In genomic region chr7:30954971-30955520, GRCm38 (mm10) we compare ENCODE assay signal across 9 mouse cellular contexts. TPM values are rescaled to one million over a fixed set of nuclear protein-coding genes. Genes with fewer than 3 reads are reported as not detected.
DNase-seq lines count a peak whose midpoint lies in the region; ATAC-seq lines count a peak whose summit lies in the region.
"Had no signal": no experiment of that assay in that cellular context is flagged by ENCODE, and none has a peak within 500 bp of the region (broad histone marks: within the 10 kb centered on the region; RNA-seq: fewer than 3 reads in every experiment).

No protein-coding gene starts in this region.

- H3K4me3 ChIP-seq in kidney, embryonic 14.5 days (ENCODE audit: low read length), result peak overlapping the region; percentile 82; the same call in 1 of the 2 replicates
- peak overlapping the region; percentile 95 for H3K4me3 ChIP-seq in embryonic facial prominence, embryonic 10.5 days
- H3K4me3 ChIP-seq in hindbrain, embryonic 13.5 days, result peak overlapping the region; percentile 93
- H3K4me3 ChIP-seq in midbrain, embryonic 12.5 days, result peak overlapping the region; percentile 98

- intact Hi-C loops in left cerebral cortex, postnatal 4 days (cut with DNase I), result no loop called here

- no peak for DNase-seq in kidney, postnatal 25 days
- DNase-seq in embryonic facial prominence, embryonic 10.5 days (ENCODE audit: low spot score), result no peak
- no peak for DNase-seq in left cerebral cortex, postnatal 4 days
- no peak for DNase-seq in B cell, adult 2 months
- no peak for DNase-seq in cerebellum, postnatal 36 days

- H3K36me3 ChIP-seq in kidney, embryonic 14.5 days (ENCODE audit: control insufficient read depth, insufficient read depth, low read length), result peaks cover 60% of the 10 kb centered on the region
- peaks cover 73% of the 10 kb centered on the region for H3K36me3 ChIP-seq in embryonic facial prominence, embryonic 10.5 days (replicated peaks)
- H3K36me3 ChIP-seq in hindbrain, embryonic 13.5 days, result peaks cover 50% of the 10 kb centered on the region
- peaks cover 64% of the 10 kb centered on the region for H3K36me3 ChIP-seq in midbrain, embryonic 12.5 days

- 75% methylated on average over 12 of the region's 12 CpGs for WGBS in kidney, embryonic 14.5 days
- 91% methylated on average over 12 of the region's 12 CpGs for WGBS in embryonic facial prominence, embryonic 10.5 days
- 89% methylated on average over 12 of the region's 12 CpGs for WGBS in hindbrain, embryonic 13.5 days
- WGBS in midbrain, embryonic 12.5 days, result 90% methylated on average over 12 of the region's 12 CpGs

- no peak overlapping the region for H3K27ac ChIP-seq in kidney, embryonic 14.5 days (ENCODE audit: low read depth, low read length)
- H3K27ac ChIP-seq in embryonic facial prominence, embryonic 10.5 days (replicated peaks), result no peak overlapping the region
- H3K27ac ChIP-seq in hindbrain, embryonic 13.5 days, result peak overlapping the region; percentile 13; the same call in 1 of the 2 replicates
- H3K27ac ChIP-seq in midbrain, embryonic 12.5 days (replicated peaks), result peak overlapping the region; percentile 98; the same call in 1 of the 2 replicates

- no peaks in the 10 kb centered on the region for H3K9me3 ChIP-seq in kidney, embryonic 14.5 days (ENCODE audit: control insufficient read depth, low read length)
- H3K9me3 ChIP-seq in embryonic facial prominence, embryonic 10.5 days, result no peaks in the 10 kb centered on the region
- no peaks in the 10 kb centered on the region for H3K9me3 ChIP-seq in hindbrain, embryonic 13.5 days
- H3K9me3 ChIP-seq in midbrain, embryonic 12.5 days, result no peaks in the 10 kb centered on the region

- peak overlapping the region; percentile 28; the same call in 1 of the 2 replicates for H3K9ac ChIP-seq in kidney, embryonic 14.5 days (ENCODE audit: low read depth, low read length)
- peak overlapping the region; percentile 99 for H3K9ac ChIP-seq in hindbrain, embryonic 13.5 days
- H3K9ac ChIP-seq in midbrain, embryonic 12.5 days (replicated peaks), result peak overlapping the region; percentile 100; the same call in 1 of the 2 replicates

- peak overlapping the region; percentile 87 for H3K4me2 ChIP-seq in kidney, embryonic 14.5 days (replicated peaks; ENCODE audit: low read depth, low read length)
- peak overlapping the region; percentile 84 for H3K4me2 ChIP-seq in hindbrain, embryonic 13.5 days
- peak overlapping the region; percentile 62 for H3K4me2 ChIP-seq in midbrain, embryonic 12.5 days (replicated peaks)

- H3K27me3 ChIP-seq in kidney, embryonic 14.5 days (ENCODE audit: control insufficient read depth, insufficient read depth, low read length), result no peaks in the 10 kb centered on the region
- H3K27me3 ChIP-seq in embryonic facial prominence, embryonic 10.5 days (replicated peaks; ENCODE audit: low read depth, poor library complexity, severe bottlenecking), result no peaks in the 10 kb centered on the region
- H3K27me3 ChIP-seq in hindbrain, embryonic 13.5 days, result no peaks in the 10 kb centered on the region
- no peaks in the 10 kb centered on the region for H3K27me3 ChIP-seq in midbrain, embryonic 12.5 days

- ATAC-seq in kidney, embryonic 14.5 days (ENCODE audit: low FRiP score, low TSS enrichment), result no peak
- no peak for ATAC-seq in hindbrain, embryonic 13.5 days (ENCODE audit: low FRiP score)
- ATAC-seq in midbrain, embryonic 12.5 days (ENCODE audit: low FRiP score, low read depth), result no peak

- peaks cover 11% of the 10 kb centered on the region; the same call in 1 of the 2 replicates for H3K4me1 ChIP-seq in kidney, embryonic 14.5 days (ENCODE audit: control insufficient read depth, insufficient read depth, low read length)
- peaks cover 21% of the 10 kb centered on the region for H3K4me1 ChIP-seq in embryonic facial prominence, embryonic 10.5 days
- peaks cover 40% of the 10 kb centered on the region for H3K4me1 ChIP-seq in hindbrain, embryonic 13.5 days (replicated peaks)
- peaks cover 21% of the 10 kb centered on the region for H3K4me1 ChIP-seq in midbrain, embryonic 12.5 days

RNA-seq across cellular contexts. Expression of gene Usf2, which starts 1.6 kb away (rescaled TPM):
- 21.1 and 29.2 TPM in 2 replicates for polyA plus RNA-seq in kidney, embryonic 14.5 days (2014; fragmentation: Nextera tagmentation; extraction: Ambion mirVana)
- polyA plus RNA-seq in embryonic facial prominence, embryonic 10.5 days (2016; fragmentation: Nextera tagmentation; extraction: Ambion mirVana), result 25.1 and 29.6 TPM in 2 replicates
- polyA plus RNA-seq in hindbrain, embryonic 13.5 days (2015; fragmentation: Nextera tagmentation; extraction: Ambion mirVana), result 25.9 and 26.0 TPM in 2 replicates
- polyA plus RNA-seq in midbrain, embryonic 12.5 days (2016; fragmentation: Nextera tagmentation; extraction: Ambion mirVana), result 28.9 and 30.6 TPM in 2 replicates
- 100 to 1,000 TPM in 1 of 2 experiments, 10 to 100 TPM in 1; 92.8 to 105 TPM for total RNA-seq in left cerebral cortex, postnatal 4 days (2021)

RNA-seq across cellular contexts. Expression of gene Hamp, which starts 11.2 kb away (rescaled TPM):
- not detected in 2 replicates for polyA plus RNA-seq in kidney, embryonic 14.5 days (2014; fragmentation: Nextera tagmentation; extraction: Ambion mirVana)
- polyA plus RNA-seq in embryonic facial prominence, embryonic 10.5 days (2016; fragmentation: Nextera tagmentation; extraction: Ambion mirVana), result not detected in 2 replicates
- not detected in 2 replicates for polyA plus RNA-seq in hindbrain, embryonic 13.5 days (2015; fragmentation: Nextera tagmentation; extraction: Ambion mirVana)
- not detected in 2 replicates for polyA plus RNA-seq in midbrain, embryonic 12.5 days (2016; fragmentation: Nextera tagmentation; extraction: Ambion mirVana)
- not detected for total RNA-seq in left cerebral cortex, postnatal 4 days (2021)
- total RNA-seq: megakaryocyte progenitor cell, adult 5-6 weeks had no signal

RNA-seq across cellular contexts. Expression of gene Lsr, which starts 18.2 kb away (rescaled TPM):
- polyA plus RNA-seq in kidney, embryonic 14.5 days (2014; fragmentation: Nextera tagmentation; extraction: Ambion mirVana), result 48.5 and 57.1 TPM in 2 replicates
- 33.1 and 33.4 TPM in 2 replicates for polyA plus RNA-seq in embryonic facial prominence, embryonic 10.5 days (2016; fragmentation: Nextera tagmentation; extraction: Ambion mirVana)
- polyA plus RNA-seq in hindbrain, embryonic 13.5 days (2015; fragmentation: Nextera tagmentation; extraction: Ambion mirVana), result 17.2 and 18.8 TPM in 2 replicates
- 16.1 and 17.5 TPM in 2 replicates for polyA plus RNA-seq in midbrain, embryonic 12.5 days (2016; fragmentation: Nextera tagmentation; extraction: Ambion mirVana)
- 10 to 100 TPM; 12.5 to 12.8 TPM for total RNA-seq in left cerebral cortex, postnatal 4 days (2021)

RNA-seq across cellular contexts. Expression of gene Fam187b, which starts 18.5 kb away (rescaled TPM):
- polyA plus RNA-seq in kidney, embryonic 14.5 days (2014; fragmentation: Nextera tagmentation; extraction: Ambion mirVana), result 5.3 TPM in 2 replicates
- polyA plus RNA-seq in embryonic facial prominence, embryonic 10.5 days (2016; fragmentation: Nextera tagmentation; extraction: Ambion mirVana), result 2.9 and 3.3 TPM in 2 replicates
- polyA plus RNA-seq in hindbrain, embryonic 13.5 days (2015; fragmentation: Nextera tagmentation; extraction: Ambion mirVana), result 0.96 and 0.97 TPM in 2 replicates
- 0.26 and 0.57 TPM in 2 replicates for polyA plus RNA-seq in midbrain, embryonic 12.5 days (2016; fragmentation: Nextera tagmentation; extraction: Ambion mirVana)
- total RNA-seq in left cerebral cortex, postnatal 4 days (2021), result under 1 TPM in 1 of 2 experiments, not detected in 1; 0.42 TPM

RNA-seq across cellular contexts. Expression of gene Hamp2, which starts 30.6 kb away (rescaled TPM):
- polyA plus RNA-seq in kidney, embryonic 14.5 days (2014; fragmentation: Nextera tagmentation; extraction: Ambion mirVana), result not detected in 2 replicates
- polyA plus RNA-seq in embryonic facial prominence, embryonic 10.5 days (2016; fragmentation: Nextera tagmentation; extraction: Ambion mirVana), result not detected in 2 replicates
- not detected in 2 replicates for polyA plus RNA-seq in hindbrain, embryonic 13.5 days (2015; fragmentation: Nextera tagmentation; extraction: Ambion mirVana)
- not detected in 2 replicates for polyA plus RNA-seq in midbrain, embryonic 12.5 days (2016; fragmentation: Nextera tagmentation; extraction: Ambion mirVana)
- not detected for total RNA-seq in left cerebral cortex, postnatal 4 days (2021)
- total RNA-seq: megakaryocyte progenitor cell, adult 5-6 weeks had no signal

Comparison
In these comparisons a context has a peak if more than half of its experiments do, and no peak if none do; other contexts are left out.
1. H3K27ac ChIP-seq: peak in hindbrain, embryonic 13.5 days (single experiment) and midbrain, embryonic 12.5 days (single experiment); none in kidney, embryonic 14.5 days (single experiment) and embryonic facial prominence, embryonic 10.5 days (single experiment).
2. H3K9ac ChIP-seq: peak in every context shown above with its lines; median percentile 100 in midbrain, embryonic 12.5 days; 99 in hindbrain, embryonic 13.5 days; 28 in kidney, embryonic 14.5 days.
3. Peak in every context shown above with its lines, with median percentiles within 50 percentile points of each other: H3K4me2 ChIP-seq and H3K4me3 ChIP-seq.